Mouse (Mus musculus): ENCODE data around the gene Tmem219. TPM values are rescaled to one million over a fixed set of nuclear protein-coding genes. Genes with fewer than 3 reads are reported as not detected.
A peak's percentile ranks its signal among the peaks of the same experiment; 100 is the strongest.

Tmem219 gene
- polyA plus RNA-seq (2015; fragmentation: Nextera tagmentation; extraction: Ambion mirVana): 26.3 and 28.4 TPM in 2 replicates

- Histone ChIP-seq H3K9me3 (no peaks in the 10 kb centered on the region), H3K4me1 (replicated peaks) (peaks cover 9% of the 10 kb centered on the region), H3K9ac (0 out of 2 replicates have a peak within 1 kb of the TSS, but pooled peaks have one; percentile 5), H3K4me2 (no peak within 1 kb of the TSS), H3K36me3 (no peaks in the 10 kb centered on the region), H3K4me3 (no peak within 1 kb of the TSS), H3K27ac (peak within 1 kb of the TSS; percentile 49), H3K27me3 (no peaks in the 10 kb centered on the region)
- 14% methylated on average over 5 of the region's 5 CpGs for whole genome bisulfite sequencing
- no peak for ATAC-seq (ENCODE audit: low FRiP score)
Measured at GRCm38 (mm10) chr7:126922624-126923060, at the start of gene Tmem219. Tmem219 (minus strand) TSS chr7:126922917.

- H3K9me3 ChIP-seq: no peaks in the 10 kb centered on the region
- no peak overlapping the region for H3K4me2 ChIP-seq
- peaks cover 13% of the 10 kb centered on the region for H3K27me3 ChIP-seq
- H3K27ac ChIP-seq: no peak overlapping the region
- 57% methylated on average over 6 of the region's 6 CpGs for WGBS
- no peak overlapping the region for H3K4me3 ChIP-seq
- no peak overlapping the region for H3K9ac ChIP-seq
- H3K36me3 ChIP-seq: peaks cover 90% of the 10 kb centered on the region
- ATAC-seq (ENCODE audit: low FRiP score): no peak
- H3K4me1 ChIP-seq (replicated peaks): no peaks in the 10 kb centered on the region
Measured at GRCm38 (mm10) chr7:126967361-126967760, 44.6 kb upstream of the Tmem219 start.

GRCm38 (mm10) chr7:126965568-126965967, 42.9 kb upstream of the Tmem219 start:
- Histone ChIP-seq H3K27me3 (peaks cover 31% of the 10 kb centered on the region), H3K4me1 (replicated peaks) (no peaks in the 10 kb centered on the region), H3K27ac (no peak overlapping the region), H3K4me3 (no peak overlapping the region), H3K9ac (no peak overlapping the region), H3K36me3 (peaks cover 90% of the 10 kb centered on the region), H3K9me3 (no peaks in the 10 kb centered on the region), H3K4me2 (no peak overlapping the region)
- 62% methylated on average over 3 of the region's 3 CpGs for WGBS
- no peak for ATAC-seq (ENCODE audit: low FRiP score)

- H3K4me3 ChIP-seq: no peak overlapping the region
- no peaks in the 10 kb centered on the region for H3K4me1 ChIP-seq (replicated peaks)
- no peak for ATAC-seq (ENCODE audit: low FRiP score)
- no peak overlapping the region for H3K27ac ChIP-seq
- H3K27me3 ChIP-seq: peaks cover 35% of the 10 kb centered on the region
- H3K9ac ChIP-seq: 0 out of 2 replicates have a peak overlapping the region, but pooled peaks have one; percentile 43
- H3K4me2 ChIP-seq: no peak overlapping the region
- 28% methylated on average over 19 of the region's 19 CpGs for WGBS
- H3K36me3 ChIP-seq: peaks cover 90% of the 10 kb centered on the region
- no peaks in the 10 kb centered on the region for H3K9me3 ChIP-seq
Measured at GRCm38 (mm10) chr7:126963548-126964286, 41.0 kb upstream of the Tmem219 start.

- no peak overlapping the region for H3K9ac ChIP-seq
- H3K4me3 ChIP-seq: no peak overlapping the region
- H3K36me3 ChIP-seq: peaks cover 90% of the 10 kb centered on the region
- 89% methylated on average over 4 of the region's 4 CpGs for WGBS
- peaks cover 35% of the 10 kb centered on the region for H3K27me3 ChIP-seq
- no peak overlapping the region for H3K4me2 ChIP-seq
- H3K9me3 ChIP-seq: no peaks in the 10 kb centered on the region
- no peaks in the 10 kb centered on the region for H3K4me1 ChIP-seq (replicated peaks)
- H3K27ac ChIP-seq: no peak overlapping the region
- ATAC-seq (ENCODE audit: low FRiP score): no peak
Measured at GRCm38 (mm10) chr7:126961965-126962364, 39.2 kb upstream of the Tmem219 start.

- 88% methylated on average over 5 of the region's 5 CpGs for WGBS
- H3K36me3 ChIP-seq: peaks cover 91% of the 10 kb centered on the region
- no peak for ATAC-seq (ENCODE audit: low FRiP score)
- H3K27ac ChIP-seq: no peak overlapping the region
- no peaks in the 10 kb centered on the region for H3K9me3 ChIP-seq
- no peak overlapping the region for H3K9ac ChIP-seq
- H3K4me3 ChIP-seq: no peak overlapping the region
- no peaks in the 10 kb centered on the region for H3K4me1 ChIP-seq (replicated peaks)
- peaks cover 35% of the 10 kb centered on the region for H3K27me3 ChIP-seq
- H3K4me2 ChIP-seq: no peak overlapping the region
Measured at GRCm38 (mm10) chr7:126961095-126961494, 38.4 kb upstream of the Tmem219 start.

GRCm38 (mm10) chr7:126959780-126960179, 37.1 kb upstream of the Tmem219 start:
- WGBS: 75% methylated on average over 9 of the region's 9 CpGs
- Histone ChIP-seq H3K9me3 (no peaks in the 10 kb centered on the region), H3K36me3 (peaks cover 93% of the 10 kb centered on the region), H3K4me2 (no peak overlapping the region), H3K27me3 (peaks cover 35% of the 10 kb centered on the region), H3K27ac (no peak overlapping the region), H3K4me3 (no peak overlapping the region), H3K4me1 (replicated peaks) (no peaks in the 10 kb centered on the region), H3K9ac (no peak overlapping the region)
- ATAC-seq (ENCODE audit: low FRiP score): no peak

GRCm38 (mm10) chr7:126955125-126955524, 32.4 kb upstream of the Tmem219 start:
- Histone ChIP-seq H3K9ac (no peak overlapping the region), H3K36me3 (peaks cover 56% of the 10 kb centered on the region), H3K27me3 (peaks cover 14% of the 10 kb centered on the region; the same call in 1 of the 2 replicates), H3K4me3 (no peak overlapping the region), H3K27ac (no peak overlapping the region), H3K4me1 (replicated peaks) (peaks cover 37% of the 10 kb centered on the region), H3K9me3 (no peaks in the 10 kb centered on the region), H3K4me2 (no peak overlapping the region)
- no peak for ATAC-seq (ENCODE audit: low FRiP score)
- 69% methylated on average over 3 of the region's 3 CpGs for WGBS

GRCm38 (mm10) chr7:126952646-126953045, 29.9 kb upstream of the Tmem219 start:
- 8% methylated on average over 8 of the region's 8 CpGs for WGBS

GRCm38 (mm10) chr7:126951741-126952140, 29.0 kb upstream of the Tmem219 start:
- H3K27me3 ChIP-seq: peaks cover 14% of the 10 kb centered on the region; the same call in 1 of the 2 replicates
- H3K4me3 ChIP-seq: peak overlapping the region; percentile 47
- peaks cover 25% of the 10 kb centered on the region for H3K36me3 ChIP-seq
- ATAC-seq (ENCODE audit: low FRiP score): no peak
- peaks cover 62% of the 10 kb centered on the region for H3K4me1 ChIP-seq (replicated peaks)
- WGBS: 25% methylated on average over 4 of the region's 4 CpGs
- peak overlapping the region; percentile 95 for H3K27ac ChIP-seq
- no peaks in the 10 kb centered on the region for H3K9me3 ChIP-seq
- H3K4me2 ChIP-seq: peak overlapping the region; percentile 95
- H3K9ac ChIP-seq: peak overlapping the region; percentile 75

More at GRCm38 (mm10) chr7:126952646-126953045, 29.9 kb upstream of the Tmem219 start:
- H3K27ac ChIP-seq: no peak overlapping the region
- H3K36me3 ChIP-seq: peaks cover 31% of the 10 kb centered on the region
- H3K9me3 ChIP-seq: no peaks in the 10 kb centered on the region
- peak overlapping the region; percentile 95 for H3K4me2 ChIP-seq
- no peak for ATAC-seq (ENCODE audit: low FRiP score)
- H3K4me1 ChIP-seq (replicated peaks): peaks cover 58% of the 10 kb centered on the region
- H3K9ac ChIP-seq: peak overlapping the region; percentile 75
- peak overlapping the region; percentile 47 for H3K4me3 ChIP-seq
- peaks cover 14% of the 10 kb centered on the region; the same call in 1 of the 2 replicates for H3K27me3 ChIP-seq

- peaks cover 70% of the 10 kb centered on the region for H3K4me1 ChIP-seq (replicated peaks)
- H3K9me3 ChIP-seq: no peaks in the 10 kb centered on the region
- peaks cover 14% of the 10 kb centered on the region; the same call in 1 of the 2 replicates for H3K27me3 ChIP-seq
- WGBS: 6% methylated on average over 26 of the region's 26 CpGs
- H3K4me2 ChIP-seq: peak overlapping the region; percentile 95
- no peak for ATAC-seq (ENCODE audit: low FRiP score)
- H3K9ac ChIP-seq: peak overlapping the region; percentile 75
- peak overlapping the region; percentile 95 for H3K27ac ChIP-seq
- peaks cover 22% of the 10 kb centered on the region for H3K36me3 ChIP-seq
- H3K4me3 ChIP-seq: peak overlapping the region; percentile 47
Measured at GRCm38 (mm10) chr7:126950647-126951615, 28.2 kb upstream of the Tmem219 start.
